Mouse (Mus musculus) c-Kit-positive CD71-positive TER-119-positive erythroid progenitor cells, embryonic 14.5 days (primary cell): ENCODE data around the gene Gm20518.

Source experiments
- DNase-seq: peaks from one replicate; pipeline ENCODE4 v3.0.0-alpha.2; 2013; ENCODE audit warnings: low spot score

Gm20518 gene

DNA sequence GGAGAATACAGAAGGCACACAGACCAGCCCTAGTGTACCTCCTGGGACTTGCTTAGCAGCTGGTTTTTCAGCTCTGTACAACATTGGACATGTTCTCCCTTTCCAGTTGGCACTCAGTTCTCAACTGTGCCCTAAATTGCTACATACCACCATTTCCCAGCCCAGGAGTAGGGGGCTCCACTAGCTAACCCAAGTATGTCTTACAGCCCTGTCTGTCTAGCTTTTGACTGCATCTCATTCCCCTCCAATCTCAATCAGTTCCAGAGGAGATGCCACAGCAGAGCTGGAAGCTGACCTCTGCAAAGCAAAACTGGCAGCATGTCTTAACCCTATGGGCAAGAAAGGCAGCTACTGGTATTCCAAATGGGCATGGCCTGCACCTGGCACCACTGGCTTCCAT is 4.6 kb upstream of the Gm20518 start:
- DNase-seq = no peak

DNA sequence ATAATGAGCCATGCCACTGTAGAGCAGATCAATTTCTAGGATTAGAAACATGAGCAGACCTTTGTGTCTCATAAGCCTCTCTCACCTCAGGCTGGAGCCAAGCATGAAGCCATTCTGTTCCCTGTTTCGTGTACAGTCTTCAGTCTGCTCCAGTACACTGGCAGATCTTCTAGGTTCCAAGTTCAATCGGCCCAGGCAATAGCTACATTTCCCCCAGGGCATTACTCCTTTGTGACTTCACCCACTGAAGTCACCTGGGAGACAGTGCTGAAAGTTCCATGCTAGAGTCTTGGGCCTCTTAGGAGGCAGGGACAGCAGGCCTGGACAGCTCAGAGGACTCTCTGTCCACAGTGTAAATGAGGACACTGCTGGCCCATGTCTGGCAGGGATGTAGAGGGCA is 2.5 kb upstream of the Gm20518 start, which contains the start of gene Tssk1:
Tssk1 (plus strand) TSS at position 301 of the 400 bp plus-strand sequence.
- no peak for DNase-seq

DNA sequence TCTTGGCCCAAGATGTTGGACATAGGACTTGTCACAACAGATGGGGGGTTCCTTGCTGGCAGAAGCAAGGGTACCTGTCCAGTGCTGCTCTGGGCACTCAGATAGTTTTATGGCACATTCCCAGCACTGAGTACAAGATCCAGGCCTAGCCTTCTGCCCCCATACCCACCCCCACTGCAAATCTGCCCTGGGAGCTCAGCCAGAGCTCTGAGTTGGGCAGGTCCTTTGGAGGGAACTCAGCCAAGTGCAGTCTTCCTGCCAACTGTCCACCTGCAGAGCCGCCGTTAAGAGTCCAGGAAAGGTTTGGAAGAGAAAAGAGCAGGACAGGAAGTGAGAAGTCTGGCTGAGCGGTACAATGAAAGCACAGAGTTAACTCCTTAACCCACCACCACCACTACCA is 1.1 kb upstream of the Gm20518 start:
- DNase-seq = no peak

DNA sequence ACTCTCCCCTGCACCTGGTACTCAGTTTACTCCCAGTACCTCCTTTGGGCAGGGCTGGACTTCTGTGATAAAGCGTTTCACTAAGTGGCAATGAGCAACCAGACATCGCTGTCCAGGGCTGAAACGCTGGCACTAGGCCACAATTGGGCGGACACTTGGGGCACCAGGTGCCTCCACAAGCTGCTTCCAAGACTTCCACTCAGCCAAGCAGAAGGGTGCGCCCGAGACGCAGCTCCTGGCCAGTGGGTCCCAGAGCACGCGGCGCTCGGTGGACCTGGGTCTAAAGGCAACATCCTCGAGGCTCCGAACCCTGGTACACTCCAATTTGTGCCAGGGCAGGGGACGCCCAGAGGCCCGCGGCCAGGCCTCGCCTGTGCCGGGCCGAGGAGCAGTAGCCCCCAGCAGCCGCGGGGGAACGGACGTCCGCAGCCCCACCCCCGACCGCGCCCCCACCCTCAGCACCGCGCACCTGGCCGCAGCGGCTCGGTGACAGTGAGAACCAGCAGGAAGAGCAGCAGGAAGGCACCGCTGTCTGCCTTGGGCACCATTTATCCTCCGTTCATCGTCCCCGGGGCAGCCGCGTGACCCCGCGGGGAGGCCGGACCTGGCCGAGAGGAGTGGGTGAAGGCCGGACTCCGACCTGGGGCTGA is 429 bp downstream of the Gm20518 start:
- DNase-seq = peak; percentile 54

DNA sequence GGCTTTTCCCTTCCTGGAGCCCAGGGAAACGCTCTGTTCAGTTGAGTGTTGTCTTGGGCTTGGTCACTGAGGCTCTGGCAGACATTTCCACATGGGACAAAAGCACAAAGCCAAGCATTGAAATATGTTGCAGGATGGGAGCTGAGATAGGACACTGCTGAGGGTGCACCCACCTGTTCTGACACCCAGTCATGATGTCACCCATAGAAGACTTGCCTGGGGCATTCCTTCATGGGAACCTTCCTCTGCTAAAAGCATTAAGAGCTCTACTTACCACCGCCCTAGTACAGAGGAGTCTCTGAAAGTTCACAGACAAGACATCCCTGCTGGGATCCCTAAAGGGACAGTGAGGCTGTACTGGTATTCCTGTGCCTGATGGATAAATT is 1.1 kb downstream of the Gm20518 start:
- DNase-seq = no peak

DNA sequence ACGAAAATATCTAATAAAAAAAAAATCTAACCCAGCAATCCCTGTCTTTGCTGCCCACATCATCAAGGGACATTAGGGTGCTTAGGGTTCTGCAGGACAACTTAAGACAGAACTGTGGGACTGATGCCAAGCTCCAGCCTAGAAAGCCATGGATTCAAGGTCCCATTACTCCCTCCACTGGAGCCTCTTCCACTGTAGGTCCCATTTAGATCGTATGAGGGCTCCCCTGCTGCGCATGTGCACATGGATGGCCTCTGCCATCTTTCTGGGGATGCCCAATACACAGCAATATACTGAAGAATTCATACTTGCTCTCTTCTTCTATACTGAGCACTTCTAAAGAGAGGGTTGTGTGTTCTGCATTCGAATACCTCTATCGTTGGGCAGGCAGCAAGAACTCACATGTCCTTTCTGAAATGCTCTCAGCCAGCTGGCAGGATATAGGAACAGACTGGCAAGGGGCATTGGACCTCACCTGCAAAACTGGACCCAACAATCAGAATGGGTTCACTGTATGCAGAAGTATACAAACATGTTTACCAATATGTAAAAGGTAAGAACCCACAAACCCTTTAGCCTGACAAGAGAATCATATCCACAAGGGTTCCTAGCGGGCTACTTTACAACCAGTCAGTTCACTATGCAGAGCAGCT is 1.7 kb downstream of the Gm20518 start:
- DNase-seq = no peak

DNA sequence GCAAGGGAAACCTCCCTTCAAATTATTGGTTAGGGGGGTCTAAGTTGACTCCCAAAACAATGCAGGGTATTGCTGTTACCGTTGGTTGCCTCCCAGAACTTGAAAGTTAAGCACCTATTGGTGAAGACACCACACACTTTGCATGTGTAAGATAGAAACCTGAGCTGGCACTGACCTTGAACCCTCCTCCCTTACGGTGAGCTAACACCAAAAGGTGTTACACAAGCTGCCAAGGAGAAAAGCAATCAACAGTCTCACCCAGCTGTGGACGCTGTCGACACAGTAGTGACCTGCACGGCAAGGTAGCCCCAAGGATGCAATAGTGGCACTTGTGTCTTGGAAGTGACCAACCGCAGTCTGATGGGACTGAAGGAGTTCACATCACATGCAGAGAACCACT is 7.4 kb downstream of the Gm20518 start:
- DNase-seq = no peak

DNA sequence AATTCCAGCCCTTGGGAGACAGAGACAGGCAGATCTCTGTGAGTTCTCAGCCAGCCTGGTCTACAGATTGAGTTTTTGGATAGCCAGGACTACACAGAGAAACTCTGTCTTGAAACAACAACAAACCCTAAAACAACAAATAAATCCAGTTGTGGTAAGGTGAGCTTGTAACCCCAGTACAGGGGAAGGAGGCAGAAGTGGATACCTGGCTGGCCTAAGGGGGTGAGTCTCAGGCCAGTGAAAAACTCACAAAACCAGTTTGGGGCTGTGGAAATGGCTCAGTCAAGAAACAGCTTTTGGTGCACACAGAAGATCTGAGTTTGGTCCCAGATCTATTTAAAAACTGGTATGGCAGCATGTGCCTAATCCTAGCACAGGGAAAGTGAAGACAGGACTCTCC is 9.3 kb downstream of the Gm20518 start:
- DNase-seq = no peak

DNA sequence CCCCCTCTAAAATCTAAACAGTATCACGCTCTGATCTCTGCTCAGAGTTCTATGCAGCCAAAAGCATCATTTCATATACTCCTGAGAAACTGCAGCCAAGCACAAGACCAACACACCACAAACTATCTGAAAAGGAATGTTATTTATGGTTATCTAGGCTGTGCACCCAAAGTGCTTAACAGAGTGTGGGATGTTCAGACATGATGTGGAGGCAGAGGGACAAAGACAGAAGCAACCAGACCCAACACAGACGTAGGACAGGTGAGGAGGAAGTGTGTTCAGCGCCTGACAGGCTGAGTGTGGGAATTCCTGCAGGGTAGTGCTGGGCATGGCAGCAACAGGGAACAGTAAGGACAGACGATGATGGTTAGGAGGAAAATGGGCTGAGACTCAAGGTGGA is 11.9 kb downstream of the Gm20518 start:
- no peak for DNase-seq

DNA sequence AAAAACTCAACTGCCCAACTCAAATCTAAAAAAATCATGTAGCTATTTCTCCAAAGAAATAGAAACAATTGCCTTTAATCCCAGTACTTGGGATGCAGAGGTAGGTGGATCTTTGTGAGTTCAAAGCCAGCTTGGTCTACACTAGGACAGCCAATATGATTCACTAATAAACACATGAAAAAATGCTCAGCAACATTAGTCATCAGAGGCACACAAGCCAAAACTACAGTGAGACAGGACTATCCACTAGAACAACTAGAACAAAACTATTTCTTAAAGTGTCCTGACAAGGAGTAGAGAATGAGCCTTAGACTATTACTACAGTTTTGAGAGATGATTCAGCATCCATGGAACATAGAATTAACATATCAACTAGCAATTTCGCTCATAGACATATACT is 15.4 kb downstream of the Gm20518 start:
- no peak for DNase-seq

DNA sequence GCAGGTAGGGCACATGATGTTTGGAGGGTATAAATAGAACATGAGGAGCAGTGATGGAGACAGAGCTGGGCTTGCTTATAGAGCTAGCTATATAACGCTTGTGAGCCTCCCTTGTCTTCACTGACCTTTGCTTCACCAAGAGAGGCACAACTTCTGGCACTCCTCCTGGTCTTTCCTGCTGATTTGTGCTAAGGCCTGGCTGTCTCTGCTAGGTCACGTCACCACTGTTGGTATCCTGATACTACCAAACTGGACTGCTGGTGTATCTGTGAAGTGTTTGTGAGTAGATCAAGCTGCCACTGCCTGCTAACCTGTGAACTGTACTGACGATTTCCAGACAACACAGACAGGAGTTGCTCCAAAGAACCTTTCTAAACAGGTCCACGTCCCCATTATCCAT is 16.3 kb downstream of the Gm20518 start:
- DNase-seq = no peak

DNA sequence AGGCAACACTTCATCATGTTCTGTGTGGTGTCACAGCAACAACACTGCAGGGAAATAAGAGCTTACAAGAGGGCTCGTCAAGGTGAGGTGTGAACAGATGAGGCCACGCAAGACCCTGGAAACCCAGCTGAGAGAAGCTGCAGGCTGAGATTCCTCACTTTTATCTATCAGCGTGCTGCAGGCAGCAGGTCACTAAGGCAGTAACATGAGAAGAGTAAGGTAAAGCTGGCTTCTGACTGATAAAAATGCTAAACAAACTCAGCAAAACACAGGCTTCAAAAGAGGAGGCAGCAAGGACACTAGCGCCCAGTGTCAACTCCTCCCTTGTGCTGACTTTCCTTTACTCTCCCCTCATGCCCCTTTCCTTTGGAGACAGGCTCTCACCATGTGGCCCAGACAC is 18.5 kb downstream of the Gm20518 start:
- DNase-seq = no peak

DNA sequence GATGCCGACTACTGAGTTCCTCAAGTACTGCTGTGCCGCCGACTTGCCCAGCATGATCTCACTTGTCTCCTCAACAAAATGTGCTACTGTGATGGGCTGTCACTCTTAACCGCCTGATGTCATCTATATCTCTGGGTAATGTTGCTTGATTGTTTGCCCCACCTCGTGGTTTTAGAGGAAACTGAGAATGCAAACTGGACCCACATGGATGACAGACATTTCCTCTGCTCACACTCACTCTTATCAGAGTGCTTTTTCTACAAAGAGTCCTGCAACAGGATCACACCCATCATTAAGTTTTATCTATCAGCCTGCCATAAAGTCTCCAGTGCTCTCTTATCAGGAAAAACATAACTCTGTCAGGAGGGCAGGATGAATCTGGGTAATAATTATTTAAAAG is 20.2 kb downstream of the Gm20518 start:
- peak; percentile 56 for DNase-seq

DNA sequence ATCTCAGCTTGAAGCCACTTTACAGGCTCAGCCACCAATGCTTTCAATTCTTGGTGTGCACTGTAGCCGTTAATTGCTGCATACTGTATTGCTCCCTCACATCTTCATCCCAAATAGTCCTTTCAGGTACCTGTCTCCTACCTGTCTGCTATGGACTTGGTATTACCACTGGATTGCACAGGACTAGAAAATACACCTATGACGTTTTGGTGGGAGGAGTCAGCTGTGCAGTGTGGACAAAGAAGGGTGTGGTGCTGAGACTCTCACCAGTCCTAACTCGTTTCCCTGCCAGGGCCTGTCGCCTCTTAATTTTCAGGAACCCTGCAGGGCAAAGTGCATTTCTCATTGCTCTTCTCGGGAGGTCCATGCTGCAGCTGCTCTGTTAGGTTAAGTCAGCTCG is 25.7 kb downstream of the Gm20518 start:
- DNase-seq = no peak

DNA sequence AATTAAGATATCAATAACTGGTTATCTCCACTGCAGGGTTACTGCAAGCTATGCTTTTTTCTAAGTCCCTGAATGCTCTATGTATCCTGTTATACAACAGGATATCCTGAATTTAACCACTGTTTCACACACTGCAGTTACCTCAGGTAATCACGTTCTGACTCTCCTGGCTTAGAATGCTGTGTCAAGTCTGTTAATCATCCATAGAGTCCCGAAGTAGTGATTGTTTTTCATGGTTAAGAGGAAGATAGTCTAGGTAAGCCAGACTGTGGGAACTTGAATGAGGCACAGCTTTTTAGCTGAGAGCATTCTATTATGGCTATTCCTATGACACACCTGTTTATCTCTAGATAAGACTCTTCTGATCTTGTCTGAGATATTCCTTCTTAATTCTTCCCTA is 26.2 kb downstream of the Gm20518 start:
- DNase-seq = no peak

DNA sequence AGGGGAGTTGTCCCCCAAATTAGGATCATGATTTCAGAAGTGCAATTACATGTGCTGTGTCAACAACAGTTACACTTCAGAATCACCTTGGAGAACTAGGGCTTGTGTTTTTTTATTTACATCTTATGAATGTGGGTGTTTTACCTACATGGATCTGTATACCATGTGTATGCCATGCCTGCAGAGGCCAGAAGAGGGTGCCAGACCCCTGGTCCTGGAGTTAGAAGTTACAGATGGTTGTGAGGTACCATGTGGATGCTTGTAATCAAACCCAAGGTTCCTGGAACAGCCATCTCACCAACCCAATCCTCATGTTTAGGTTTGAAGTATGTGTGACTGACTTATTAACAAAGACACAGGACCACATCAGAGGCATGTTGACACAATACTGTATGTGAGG is 32.9 kb downstream of the Gm20518 start:
- DNase-seq = peak; percentile 29

DNA sequence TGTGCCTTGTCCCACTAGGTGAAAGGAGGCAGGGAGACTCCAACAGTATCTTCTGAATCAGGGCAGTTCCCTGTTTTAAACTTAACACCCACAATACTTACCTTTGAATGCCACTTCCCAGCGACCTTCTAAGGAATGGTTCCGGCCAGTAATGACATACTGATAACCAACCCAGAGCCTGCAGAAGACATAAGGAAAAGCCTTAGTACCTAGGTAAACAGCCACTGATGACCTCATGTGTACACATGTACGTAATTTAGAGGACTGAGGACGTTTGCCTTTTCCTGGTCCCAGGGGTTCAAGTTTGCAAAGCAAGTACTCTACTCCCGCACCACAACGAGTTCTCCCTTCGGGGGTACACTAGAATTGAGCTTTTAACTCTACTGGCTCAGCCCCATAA is 34.3 kb downstream of the Gm20518 start:
- no peak for DNase-seq

DNA sequence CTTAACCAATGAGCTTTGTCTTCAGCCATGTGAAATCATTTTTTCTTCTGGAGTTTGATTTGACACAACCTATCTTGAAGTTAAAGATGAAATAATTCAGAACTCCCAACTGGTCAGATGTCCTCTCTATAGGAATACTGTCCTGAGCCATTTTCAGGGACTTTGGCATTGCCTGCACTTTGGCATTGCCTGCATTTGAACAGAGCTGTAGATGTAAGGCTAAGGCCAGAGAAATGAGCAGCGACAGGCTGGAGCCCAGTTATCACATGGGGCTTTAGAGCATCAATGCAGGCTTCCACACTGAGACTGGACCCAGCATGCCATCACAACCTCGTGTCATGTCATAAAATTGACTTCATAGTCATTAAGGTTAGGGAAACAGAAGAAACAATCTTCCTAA is 38.2 kb downstream of the Gm20518 start:
- no peak for DNase-seq

DNA sequence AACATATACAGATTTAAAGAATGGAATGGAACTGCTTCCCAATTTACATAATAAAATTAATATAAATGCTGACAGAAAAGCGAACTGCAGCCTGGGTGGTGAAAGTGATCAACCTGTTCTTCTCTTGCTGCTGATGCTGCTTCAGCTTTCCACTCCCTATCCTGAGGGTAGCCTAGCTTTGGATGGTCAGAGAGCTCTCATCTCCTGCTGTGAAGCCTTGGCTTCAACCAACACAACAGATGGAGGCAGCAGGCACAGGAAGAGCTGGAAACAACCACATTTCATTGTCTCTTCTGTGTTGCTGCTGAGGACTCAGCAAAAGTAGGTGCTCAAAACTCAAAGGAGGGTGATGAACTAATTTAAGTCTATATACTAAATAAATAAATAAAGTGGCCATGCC is 39.6 kb downstream of the Gm20518 start:
- no peak for DNase-seq

DNA sequence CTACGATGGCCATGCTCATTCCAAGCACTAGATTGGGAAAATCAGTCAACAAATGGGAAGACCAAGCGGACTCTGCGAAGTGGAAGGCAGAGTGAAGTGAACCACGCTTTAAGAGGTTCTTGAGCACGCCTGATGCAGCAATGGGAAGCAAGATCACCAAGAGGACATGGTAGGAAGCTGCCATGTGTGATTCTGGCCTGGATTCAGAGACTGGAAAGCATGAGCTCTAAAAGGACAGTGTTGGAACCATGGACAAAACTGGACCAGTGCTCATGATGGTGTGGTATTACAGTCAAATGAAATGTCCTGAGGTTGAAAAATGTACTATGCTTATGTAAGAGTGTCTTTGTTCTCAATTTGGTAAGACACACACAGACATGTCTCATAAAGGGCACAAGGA is 40.1 kb downstream of the Gm20518 start:
- no peak for DNase-seq

DNA sequence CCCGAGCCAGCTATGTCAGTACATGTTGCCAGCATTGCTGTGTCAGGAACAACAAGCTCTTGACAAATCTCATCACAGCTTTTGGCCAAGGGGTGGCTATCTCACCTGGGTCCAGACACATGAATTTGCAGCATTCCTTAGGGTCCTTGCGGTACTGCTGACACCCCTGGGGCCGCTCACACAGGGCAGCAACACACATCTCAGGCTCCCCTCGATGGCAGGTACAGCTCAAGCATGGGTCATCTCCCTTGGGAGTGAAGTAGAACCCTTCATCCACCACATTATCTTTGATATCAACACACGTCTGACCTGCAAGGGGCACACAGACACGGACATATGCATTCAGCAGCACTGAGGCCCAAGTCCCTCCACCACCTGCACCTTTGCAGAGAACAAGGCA is 42.0 kb downstream of the Gm20518 start:
- DNase-seq = no peak

DNA sequence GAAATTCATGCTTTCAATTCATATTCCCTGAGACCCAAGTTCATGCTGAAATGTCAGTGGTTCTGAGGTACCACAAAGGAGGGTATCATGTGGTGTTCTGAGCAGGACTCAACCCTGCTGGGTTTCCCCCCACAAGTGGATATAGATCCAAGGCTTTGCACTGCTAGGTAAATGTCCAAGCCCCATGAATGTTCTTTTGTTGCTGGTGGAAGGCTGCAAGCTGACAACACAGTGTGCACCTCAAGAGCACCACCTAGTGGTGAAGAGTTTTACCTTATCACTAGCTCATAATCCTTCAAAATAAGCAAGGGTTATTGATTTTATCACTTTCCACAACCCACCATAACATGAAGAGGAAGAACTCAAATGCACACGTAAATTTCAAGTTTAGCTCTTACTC is 42.5 kb downstream of the Gm20518 start:
- DNase-seq = peak; percentile 53

DNA sequence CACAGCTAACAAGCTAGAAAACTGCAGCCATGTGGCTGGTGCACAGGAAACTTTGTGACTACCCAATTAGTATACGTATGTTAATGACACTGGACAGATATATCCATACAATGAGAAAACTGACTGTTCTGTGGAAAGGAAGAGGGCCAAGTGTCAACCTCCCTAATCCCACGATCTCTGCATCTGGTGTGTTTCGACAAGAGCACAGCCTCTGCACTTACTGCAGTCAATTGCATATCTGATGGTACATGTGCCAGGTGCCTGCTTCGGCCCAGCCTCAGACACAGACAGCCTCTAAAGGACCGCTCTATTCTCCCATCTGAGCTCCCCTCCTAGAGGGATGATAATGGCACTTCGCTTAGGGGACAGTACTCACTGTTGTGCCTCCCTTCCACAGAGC is 43.0 kb downstream of the Gm20518 start:
- no peak for DNase-seq

DNA sequence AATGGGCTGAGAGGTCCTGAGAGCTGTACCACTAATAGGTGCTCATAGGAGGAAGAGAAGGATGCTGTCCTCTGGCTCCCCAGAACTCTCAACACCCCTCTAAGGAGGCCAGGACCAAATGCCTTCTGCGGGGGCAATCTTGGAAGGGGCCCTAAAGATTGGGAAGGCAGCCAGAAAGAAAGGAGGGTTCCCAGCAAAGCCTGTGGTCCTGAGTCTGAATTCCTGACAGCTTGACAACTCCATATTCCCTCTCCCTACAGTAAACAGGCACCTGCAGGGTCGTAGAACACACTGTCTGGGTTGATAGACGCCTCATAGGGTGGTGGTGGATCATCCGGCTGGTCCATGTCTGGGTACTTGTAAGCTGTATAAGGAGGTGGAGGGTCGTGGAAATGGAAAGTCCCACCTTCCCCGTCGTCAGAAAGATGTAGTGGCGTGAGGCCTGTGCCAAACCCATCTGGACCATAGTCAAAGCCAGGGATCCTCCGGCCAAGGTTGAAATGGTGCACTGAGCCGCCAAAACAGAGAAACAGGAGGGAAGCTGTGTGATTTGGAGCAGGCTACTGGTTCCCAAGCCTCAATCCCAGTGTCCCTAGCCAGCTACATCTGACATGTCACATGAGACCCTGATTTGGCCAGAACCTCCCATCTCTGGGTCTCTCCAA is 47.6 kb downstream of the Gm20518 start:
- no peak for DNase-seq
